Mouse (Mus musculus) cerebellum, postnatal 4 days (tissue): Measurements from ENCODE around the gene Epb41l2.

Experiments used
- DNase-seq, 2 experiments: peaks; one replicate each; pipeline ENCODE4 v3.0.0; 2022; ENCODE audit warnings: low spot score in 2 of 2, mixed read lengths in 1 of 2

The Epb41l2 gene

DNA sequence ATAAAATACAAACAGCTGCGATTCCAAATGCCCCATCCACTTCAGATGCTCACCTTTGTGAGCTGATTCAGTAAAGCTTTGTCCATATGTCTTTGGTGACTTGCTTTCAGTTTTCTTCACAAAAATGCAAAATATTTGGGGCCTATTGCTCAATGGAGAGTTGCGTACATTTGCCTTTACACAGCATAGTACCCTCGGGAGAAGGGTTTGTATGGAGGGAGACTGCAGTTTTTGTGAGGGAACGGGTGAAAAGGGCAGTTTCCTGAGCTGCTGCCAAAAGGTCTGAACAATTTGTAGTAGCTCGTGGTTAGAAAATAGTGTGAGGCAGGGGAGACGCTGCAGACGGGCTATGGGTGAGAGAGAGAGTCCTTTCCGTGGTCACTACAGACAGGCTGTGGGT lies 40.5 kb downstream of the Epb41l2 start:
- DNase-seq: no peak

- no peak for DNase-seq
These were observed 41.0 kb downstream of the Epb41l2 start for GRCm38 (mm10) chr10:25400646-25401045.

GRCm38 (mm10) chr10:25401356-25401755 lies 41.8 kb downstream of the Epb41l2 start:
- no peak for DNase-seq

DNA sequence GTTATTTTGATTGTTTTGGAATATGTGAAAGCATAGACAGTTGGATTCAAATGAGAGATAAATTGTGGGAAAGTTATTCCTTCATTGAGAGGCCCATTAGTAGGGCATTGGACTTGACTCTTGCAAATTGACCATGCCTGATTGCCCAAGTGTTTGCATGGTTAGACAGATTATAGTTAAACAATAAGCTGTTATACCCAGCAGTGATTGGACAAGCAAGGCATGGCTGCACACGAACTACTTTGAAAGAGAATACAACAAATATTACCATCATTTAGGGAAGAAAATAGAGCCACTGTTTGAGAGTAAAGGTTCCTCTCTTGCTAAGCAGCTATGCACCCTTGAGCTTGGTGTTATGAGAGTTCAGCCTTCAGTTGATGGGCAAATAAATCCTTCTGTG lies 43.3 kb downstream of the Epb41l2 start:
- no peak for DNase-seq

GRCm38 (mm10) chr10:25403813-25404701 lies 44.5 kb downstream of the Epb41l2 start:
- DNase-seq: no peak

DNA sequence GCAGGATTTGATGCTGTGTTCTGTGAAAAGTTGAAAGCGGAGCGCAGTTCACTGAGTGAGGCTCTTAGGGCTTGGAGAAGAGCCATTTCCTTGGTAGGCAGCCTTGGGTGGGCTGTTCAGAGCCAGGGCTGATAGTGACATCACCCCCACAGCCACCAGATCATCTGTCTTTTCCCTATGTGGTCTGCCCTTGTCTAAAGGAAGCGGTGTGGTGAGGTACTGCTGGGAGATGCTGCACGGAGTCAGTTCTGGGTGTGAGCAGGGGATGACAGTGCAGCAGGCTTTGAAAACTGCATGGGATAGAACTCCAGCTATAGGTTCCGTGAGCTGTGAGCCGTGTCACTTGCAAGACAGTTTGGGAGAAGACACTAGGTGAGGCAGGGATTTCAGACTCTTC lies 45.1 kb downstream of the Epb41l2 start:
- DNase-seq: no peak

DNA sequence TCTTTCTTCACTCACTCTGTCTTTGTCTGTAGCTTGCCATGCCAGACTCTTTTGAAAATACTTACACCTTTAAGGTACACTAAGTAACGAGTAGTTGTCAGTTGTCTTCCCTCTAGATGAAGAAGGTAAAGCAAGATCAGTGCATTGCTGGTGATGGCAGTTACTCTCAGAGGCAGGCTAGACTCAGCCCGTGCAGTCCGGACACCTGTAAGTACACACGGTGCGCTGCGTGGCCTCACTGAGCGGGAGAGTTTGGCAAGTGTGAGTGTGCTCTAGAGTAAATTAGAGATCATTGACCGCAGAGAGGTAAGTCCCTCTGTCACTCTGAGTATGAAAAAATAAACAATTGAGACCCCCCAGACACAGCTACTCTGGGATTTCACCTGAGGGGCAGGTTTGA lies 46.0 kb downstream of the Epb41l2 start:
- DNase-seq: no peak

GRCm38 (mm10) chr10:25406695-25407094 lies 47.1 kb downstream of the Epb41l2 start:
- no peak for DNase-seq

GRCm38 (mm10) chr10:25408136-25408650 lies 48.6 kb downstream of the Epb41l2 start:
- DNase-seq: no peak

DNA sequence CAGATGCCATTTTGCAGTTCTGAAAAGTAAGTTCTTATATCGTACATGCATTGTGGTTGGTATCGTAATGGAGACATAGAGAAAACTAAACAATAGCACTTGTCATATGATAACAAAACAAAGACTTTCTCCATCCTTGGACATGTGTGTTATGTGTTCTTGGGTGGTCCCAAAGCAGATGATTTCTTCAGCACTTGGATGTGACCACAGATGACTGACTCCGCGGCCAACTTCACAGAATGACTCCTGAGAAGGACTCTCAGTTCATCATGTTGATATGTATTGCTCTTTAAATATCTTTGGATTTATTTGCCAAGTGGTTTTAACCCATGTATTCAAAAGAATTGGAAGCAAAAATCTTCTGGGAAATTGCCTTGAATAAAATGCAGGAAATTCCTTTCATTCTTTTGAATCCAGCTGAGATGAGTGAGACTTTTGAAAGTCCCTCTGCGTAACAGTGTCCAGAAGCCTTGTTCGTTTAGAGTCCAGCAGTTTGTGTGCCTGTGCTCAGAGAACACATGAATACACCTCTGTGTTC lies 52.3 kb downstream of the Epb41l2 start:
- no peak for DNase-seq

- no peak for DNase-seq
These were observed 55.7 kb downstream of the Epb41l2 start for GRCm38 (mm10) chr10:25415188-25415717.

DNA sequence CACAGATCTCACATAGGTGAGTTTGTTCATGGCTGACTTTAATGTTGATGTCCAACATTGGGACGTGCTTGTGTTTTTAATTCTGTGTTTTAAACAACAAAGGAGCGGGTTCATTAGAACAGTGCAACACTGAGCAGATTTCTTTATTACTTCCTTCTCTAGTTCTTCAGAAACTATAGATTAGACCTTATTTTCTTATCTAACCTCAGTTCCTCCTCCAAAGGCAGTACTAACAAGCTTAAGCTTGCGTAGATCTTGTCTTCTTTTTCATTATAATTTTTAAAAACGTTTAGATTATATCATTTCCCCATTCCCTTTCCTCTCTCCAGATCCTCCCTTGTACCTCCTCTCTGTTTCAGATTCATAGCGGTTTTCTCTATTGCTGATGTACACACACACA lies 57.1 kb downstream of the Epb41l2 start:
- no peak for DNase-seq

DNA sequence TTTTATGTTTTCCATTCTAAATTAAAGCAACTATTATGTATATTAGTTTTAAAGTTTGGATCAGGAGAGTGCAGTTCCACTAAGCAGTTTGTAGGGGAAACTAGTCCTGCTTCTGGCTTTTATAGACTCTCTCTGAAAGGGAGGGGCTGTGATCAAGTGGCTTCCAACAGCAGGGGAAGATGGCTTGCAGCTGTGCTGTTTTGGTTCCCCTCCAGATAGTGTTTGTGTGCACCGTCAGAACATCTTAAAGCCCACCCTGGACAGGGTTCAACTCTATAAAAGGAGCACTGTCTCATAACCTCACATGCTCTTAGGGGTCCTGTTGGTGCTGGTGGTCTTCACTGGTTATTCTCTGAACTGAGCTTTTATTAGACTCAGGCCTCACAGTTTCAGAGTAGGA lies 66.5 kb downstream of the Epb41l2 start:
- no peak for DNase-seq

DNA sequence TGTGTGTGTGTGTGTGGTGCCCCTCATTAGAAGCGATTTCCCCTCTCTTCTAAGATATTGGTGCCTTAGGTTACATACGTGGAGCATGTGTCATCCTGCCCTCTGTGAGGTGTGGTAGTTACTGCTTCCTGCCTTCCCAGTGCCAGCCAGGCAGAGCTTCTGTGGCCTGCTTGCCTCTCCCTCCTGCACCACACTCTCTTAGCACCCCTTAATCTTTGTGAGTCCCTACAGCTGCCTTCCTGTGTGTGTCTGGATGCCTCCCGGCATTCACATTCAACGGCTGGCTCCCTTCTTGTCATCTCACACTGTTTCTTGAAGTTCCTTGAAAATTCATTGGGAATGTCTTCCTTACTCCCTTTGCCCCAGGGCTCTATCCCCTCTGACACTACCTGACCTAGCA lies 67.2 kb downstream of the Epb41l2 start:
- DNase-seq: no peak

- DNase-seq: no peak
These were observed 67.9 kb downstream of the Epb41l2 start for GRCm38 (mm10) chr10:25427523-25427922.

- no peak for DNase-seq
These were observed 69.1 kb downstream of the Epb41l2 start for GRCm38 (mm10) chr10:25428658-25429057.

DNA sequence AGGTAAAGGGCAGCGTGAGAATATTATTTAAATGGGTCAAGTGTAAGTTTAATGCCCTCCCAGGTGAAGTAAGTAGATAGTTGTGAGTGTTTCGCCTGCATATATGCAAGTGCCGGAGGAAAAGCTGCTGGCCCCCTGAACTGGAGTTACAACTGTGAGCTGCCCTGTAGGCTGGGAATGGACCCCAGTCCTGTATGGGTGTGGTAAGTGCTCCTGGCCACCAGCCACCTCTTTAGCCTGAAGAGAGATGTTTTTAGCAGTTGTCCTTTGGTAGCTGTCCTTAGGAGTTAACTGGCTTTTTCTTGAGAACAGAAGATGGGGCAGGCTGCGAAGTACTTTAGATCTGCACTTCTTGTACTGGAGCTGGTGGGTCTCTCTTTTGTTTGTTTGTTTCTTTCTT lies 69.7 kb downstream of the Epb41l2 start:
- DNase-seq: no peak

- DNase-seq: no peak
These were observed 71.3 kb downstream of the Epb41l2 start for GRCm38 (mm10) chr10:25430862-25431261.

DNA sequence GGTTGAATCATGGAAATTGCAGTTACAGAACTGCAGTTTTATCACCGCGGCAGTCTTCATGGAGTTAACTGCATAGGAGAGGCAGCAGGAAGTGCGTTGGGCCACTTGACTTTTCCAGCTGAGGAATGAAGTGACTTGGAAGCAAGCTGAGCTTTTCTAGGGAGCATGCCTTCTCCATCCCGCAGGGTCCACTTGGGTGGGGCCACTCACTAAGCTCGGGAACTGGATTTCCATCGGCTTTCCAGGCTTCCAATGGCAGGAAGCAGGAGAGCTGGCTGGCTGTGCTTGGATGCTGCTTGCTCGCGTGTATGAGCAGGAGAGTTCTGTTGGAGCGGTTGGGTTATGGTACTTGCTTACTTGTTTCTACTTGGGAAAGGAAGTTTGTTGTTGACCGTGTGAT lies 72.8 kb downstream of the Epb41l2 start:
- no peak for DNase-seq

GRCm38 (mm10) chr10:25432938-25433337 lies 73.3 kb downstream of the Epb41l2 start:
- DNase-seq: no peak

GRCm38 (mm10) chr10:25433524-25433923 lies 73.9 kb downstream of the Epb41l2 start:
- no peak for DNase-seq

- DNase-seq: no peak
These were observed 74.9 kb downstream of the Epb41l2 start for GRCm38 (mm10) chr10:25434358-25435044.
